Mouse (Mus musculus) gastrocnemius, adult 2 months (tissue): Measurements from ENCODE around the gene Abhd17c. TPM values are rescaled to one million over a fixed set of nuclear protein-coding genes. Genes with fewer than 3 reads are reported as not detected.

ENCODE experiments used
- DNase-seq: peaks from one replicate; pipeline ENCODE4 v3.0.0; 2022
- H3K27ac ChIP-seq: fragments of 200-600 bp; 2 replicates; pipeline ENCODE4 v1.8.1; 2022; ENCODE audit warnings: mild to moderate bottlenecking
- H3K4me3 ChIP-seq: fragments of 200-600 bp; 2 replicates; pipeline ENCODE4 v1.8.1; 2022; ENCODE audit warnings: mild to moderate bottlenecking, moderate library complexity
- CTCF ChIP-seq: fragments of 200-600 bp; IDR thresholded peaks from 2 replicates; pipeline ENCODE4 v1.8.1; 2022; ENCODE audit warnings: antibody characterized with exemption, mild to moderate bottlenecking, moderate library complexity
- intact Hi-C: fragments of 180-260 bp; cut with DNase I; formaldehyde crosslinking; loops from one replicate; pipeline ENCODE4 v1.15.1; 2025
- total RNA-seq, 2 experiments: library from RNA; stranded (reverse); gene quantifications; 2 replicates each; pipeline ENCODE4 v1.2.3; 2021

The Abhd17c gene
- total RNA-seq, 2 experiments from 2014 or later = 6.4 to 9.3 TPM

DNA sequence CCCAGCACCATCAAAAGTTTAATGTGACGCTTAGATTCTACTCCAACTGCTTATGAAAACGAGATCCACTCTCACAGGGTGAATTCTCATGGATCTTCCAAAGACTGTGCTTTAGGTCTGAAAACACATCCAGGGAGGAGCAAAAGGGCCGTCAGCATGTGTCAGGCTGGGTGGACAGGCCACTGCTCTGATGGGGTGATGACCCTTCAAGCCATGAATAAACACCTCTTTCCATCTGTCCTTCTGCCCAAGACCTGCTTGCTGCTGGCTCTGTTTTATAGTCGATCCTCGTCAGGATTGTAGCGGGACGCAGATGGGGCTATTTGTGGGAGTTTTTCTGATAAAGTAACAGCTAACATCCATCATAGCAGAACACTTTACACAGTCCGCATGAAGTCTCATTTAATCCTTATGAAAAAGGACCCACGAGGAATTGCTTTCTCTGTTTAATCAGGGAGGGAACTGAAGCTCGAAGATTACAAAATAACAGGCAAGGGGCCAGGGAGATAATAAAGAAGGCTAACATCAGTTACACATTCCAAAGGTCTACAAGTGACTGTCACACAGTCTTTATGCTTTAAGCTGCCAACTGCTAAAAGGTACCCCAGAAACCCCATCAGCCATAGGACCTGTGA lies 39.9 kb downstream of the Abhd17c start:
- intact Hi-C loops = no loop called here
- no peak overlapping the region for H3K27ac ChIP-seq
- DNase-seq = no peak
- no peak overlapping the region for H3K4me3 ChIP-seq
- no peak for TF ChIP-seq CTCF

DNA sequence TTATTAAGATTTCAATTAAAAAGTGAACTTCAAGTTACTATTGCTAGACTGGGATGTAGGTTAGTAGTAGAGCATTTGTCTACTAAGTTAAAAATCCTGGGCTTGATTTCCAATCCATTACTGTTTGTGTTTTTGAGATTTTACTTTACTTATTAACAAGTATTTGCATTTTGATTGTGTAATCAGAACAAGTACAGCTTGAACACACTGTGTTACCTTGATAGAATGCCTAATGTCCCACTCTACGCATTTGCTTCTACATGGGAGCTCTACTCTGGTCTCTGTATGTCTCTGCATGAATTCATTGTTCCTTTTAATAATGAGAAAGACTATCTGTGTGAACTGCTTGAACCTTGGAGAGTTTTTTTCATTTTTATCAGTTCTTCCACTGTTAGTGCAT lies 44.8 kb downstream of the Abhd17c start:
- Histone ChIP-seq H3K27ac (no peak overlapping the region), H3K4me3 (no peak overlapping the region)
- no peak for DNase-seq
- TF ChIP-seq CTCF = no peak
- intact Hi-C loops = no loop called here

DNA sequence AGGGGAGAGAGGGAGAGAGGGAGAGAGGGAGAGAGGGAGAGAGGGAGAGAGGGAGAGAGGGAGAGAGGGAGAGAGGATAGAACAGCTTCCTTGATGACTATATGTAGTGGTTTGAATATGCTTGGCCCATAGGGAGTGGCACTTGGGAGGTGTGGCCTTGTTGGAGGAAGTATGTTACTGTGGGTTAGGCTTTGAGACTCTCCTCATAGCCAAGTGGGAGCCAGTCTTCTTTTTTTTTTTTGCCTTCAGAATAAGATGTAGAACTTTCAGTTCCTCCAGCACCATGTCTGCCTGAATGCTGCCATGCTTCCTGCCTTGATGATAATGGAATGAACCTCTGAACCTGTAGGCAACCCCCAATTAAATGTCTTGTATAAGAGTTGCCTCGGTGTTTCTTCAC lies 49.1 kb downstream of the Abhd17c start:
- Histone ChIP-seq H3K4me3 (no peak overlapping the region), H3K27ac (no peak overlapping the region)
- TF ChIP-seq CTCF = no peak
- intact Hi-C loops = no loop called here
- no peak for DNase-seq

- Histone ChIP-seq H3K4me3 (no peak overlapping the region), H3K27ac (no peak overlapping the region)
- TF ChIP-seq CTCF = no peak
- no peak for DNase-seq
- intact Hi-C loops = no loop called here
Observed at GRCm38 (mm10) chr7:84100672-84101071, 51.0 kb downstream of the Abhd17c start.

- TF ChIP-seq CTCF = no peak
- Histone ChIP-seq H3K27ac (no peak overlapping the region), H3K4me3 (no peak overlapping the region)
- intact Hi-C loops = no loop called here
- DNase-seq = no peak
Observed at GRCm38 (mm10) chr7:84098098-84098497, 53.6 kb downstream of the Abhd17c start.

GRCm38 (mm10) chr7:84096501-84096900 lies 55.2 kb downstream of the Abhd17c start:
- TF ChIP-seq CTCF = no peak
- Histone ChIP-seq H3K27ac (no peak overlapping the region), H3K4me3 (no peak overlapping the region)
- intact Hi-C loops = no loop called here
- DNase-seq = peak; percentile 57

GRCm38 (mm10) chr7:84090793-84091192 lies 60.9 kb downstream of the Abhd17c start:
- Histone ChIP-seq H3K27ac (no peak overlapping the region), H3K4me3 (no peak overlapping the region)
- intact Hi-C loops = no loop called here
- no peak for TF ChIP-seq CTCF
- no peak for DNase-seq

DNA sequence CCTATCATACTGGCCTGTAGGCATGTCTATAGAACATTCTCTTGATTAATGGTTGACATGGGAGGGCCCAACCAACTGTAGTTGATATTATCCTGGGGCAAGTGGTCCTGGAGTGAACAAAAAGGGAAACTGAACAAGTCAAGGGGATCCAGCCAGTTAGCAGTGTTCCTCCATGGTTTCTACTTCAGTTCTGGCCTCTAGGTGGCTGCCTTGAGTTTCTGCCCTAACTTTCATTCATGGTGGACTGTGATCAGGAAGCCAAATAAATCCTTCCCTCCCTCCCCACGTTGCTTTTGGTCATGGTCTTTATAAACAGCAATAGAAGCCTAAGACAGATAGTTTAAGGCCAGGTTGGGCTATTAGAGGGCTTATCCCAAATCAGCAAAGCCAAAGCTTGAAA lies 61.9 kb downstream of the Abhd17c start:
- DNase-seq = no peak
- peak; percentile 47 for TF ChIP-seq CTCF
- H3K27ac ChIP-seq = no peak overlapping the region
- no peak overlapping the region for H3K4me3 ChIP-seq
- intact Hi-C loops = loop anchor here (1.0 to 5.0 kb wide), 2 partner anchors 63 to 183 kb away; partner anchors contain the start of gene Abhd17c

- Histone ChIP-seq H3K4me3 (no peak overlapping the region), H3K27ac (no peak overlapping the region)
- DNase-seq = peak; percentile 78
- intact Hi-C loops = loop anchor here (1.0 to 5.0 kb wide), 2 partner anchors 63 to 183 kb away; partner anchors contain the start of gene Abhd17c
- peak; percentile 85 for TF ChIP-seq CTCF
Observed at GRCm38 (mm10) chr7:84088971-84089370, 62.7 kb downstream of the Abhd17c start.

DNA sequence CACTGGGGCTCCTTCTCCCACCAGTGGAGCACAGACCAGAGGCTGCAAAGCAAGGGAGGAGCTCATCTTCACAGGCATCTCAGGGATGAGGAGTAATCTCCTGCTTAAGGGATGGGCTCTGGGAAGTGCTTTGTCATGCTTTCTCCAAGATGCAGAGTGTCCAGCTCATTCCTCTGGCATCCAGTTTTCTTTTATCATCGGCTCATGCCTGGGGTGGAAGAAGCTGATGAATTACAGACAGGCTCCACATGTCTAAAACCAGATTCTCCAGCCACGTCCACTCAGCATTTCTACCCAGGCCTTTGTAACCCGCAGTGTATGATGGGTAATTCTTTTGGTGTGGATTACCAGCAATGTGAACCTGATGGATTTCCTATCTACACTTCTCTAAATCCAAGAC lies 63.5 kb downstream of the Abhd17c start:
- no peak overlapping the region for H3K27ac ChIP-seq
- intact Hi-C loops = loop anchor here (5.0 kb wide), 1 partner anchor 64 kb away; the partner anchor contains the start of gene Abhd17c
- no peak overlapping the region for H3K4me3 ChIP-seq
- DNase-seq = no peak
- TF ChIP-seq CTCF = no peak

DNA sequence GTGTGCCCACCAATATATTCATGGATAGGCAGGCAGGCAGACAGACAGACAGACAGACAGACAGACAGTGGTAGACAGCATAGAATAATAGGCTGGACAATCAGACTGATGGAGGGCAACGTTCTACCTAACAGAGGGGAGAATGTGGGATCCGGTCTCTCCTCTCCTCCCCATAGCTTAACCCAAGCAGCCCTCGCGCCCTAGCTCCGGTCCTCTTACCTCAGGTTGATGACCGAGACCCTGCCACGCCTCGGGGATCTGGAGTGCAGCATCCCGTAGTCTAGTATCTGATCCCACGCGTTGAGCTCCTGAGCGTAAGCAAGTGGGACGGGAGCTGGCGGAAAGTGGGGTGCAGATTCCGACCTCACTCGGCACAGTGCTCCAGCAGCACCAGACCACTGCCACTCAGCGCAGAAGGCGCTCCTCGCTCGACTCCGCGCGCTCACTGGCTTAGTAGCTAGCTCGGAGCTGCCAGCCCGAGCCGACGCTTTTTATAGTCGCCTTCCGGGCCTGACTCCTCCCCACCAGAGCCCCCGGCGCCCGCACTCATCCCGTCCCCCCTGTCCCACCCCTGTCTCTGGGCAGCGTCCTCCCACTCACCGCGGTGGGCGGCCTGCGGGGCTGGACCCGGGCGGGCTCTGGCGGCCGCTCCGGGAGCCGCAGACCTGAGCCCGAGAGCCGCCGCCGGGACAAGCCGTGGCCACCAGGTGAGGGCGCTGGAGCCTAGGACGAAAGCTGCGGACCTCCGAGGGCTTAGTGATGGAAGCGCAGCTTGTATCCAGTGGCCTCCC lies 65.5 kb downstream of the Abhd17c start, which contains the start of gene Cemip:
Gene Cemip, minus strand, starts transcription at position 464 of the 791 bp plus-strand sequence.
- no peak within 1 kb of the TSS for H3K27ac ChIP-seq
- peak within 1 kb of the TSS; percentile 74 for H3K4me3 ChIP-seq
- DNase-seq = peak; percentile 86
- intact Hi-C loops = loop anchor here (1.0 to 5.0 kb wide), 3 partner anchors 66 to 271 kb away; partner anchors contain the start of gene Abhd17c
- peak; percentile 92; the same call in 1 of the 2 replicates for TF ChIP-seq CTCF

DNA sequence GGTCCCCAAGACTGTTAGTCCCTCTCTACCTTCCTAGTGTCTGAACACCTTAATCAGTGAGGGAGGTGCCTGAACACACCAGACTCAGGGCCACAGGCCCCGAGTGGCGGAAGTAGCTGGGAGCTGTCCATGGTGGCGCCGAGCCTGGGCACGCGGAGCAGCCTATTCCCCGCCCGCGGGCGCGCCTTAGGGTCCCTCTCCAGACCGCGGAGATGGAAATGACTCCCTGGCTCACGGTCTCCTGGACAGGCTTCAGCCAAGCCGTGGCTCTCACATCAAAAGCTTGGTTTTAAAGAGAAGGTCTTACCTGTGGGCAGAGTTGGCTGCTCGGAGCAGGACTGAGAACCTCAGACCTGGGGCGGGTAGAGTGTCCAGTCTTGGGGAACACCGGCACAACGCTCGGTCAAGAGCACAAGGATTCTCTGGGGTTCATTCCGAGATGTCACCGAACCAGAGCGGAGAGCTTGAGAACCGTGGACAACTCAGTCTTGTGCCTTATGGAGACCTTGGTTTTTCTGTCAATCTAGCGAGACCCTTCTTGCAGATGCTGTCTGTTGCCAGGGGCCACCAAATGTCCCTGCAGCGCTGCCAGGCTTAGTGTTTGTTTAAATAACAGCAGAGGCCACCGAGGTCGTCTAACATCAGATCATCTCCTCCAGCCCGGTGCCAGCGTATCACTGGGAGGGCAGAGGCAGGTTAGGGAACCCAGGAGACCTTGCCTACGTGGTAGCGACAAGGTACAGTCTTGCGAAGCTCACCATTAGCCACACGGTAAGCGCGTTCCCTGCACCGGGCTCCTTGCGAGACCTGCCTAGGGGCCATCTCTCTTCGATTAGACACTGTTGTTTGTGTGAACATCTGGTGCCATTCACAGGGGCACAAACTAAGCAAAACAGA lies 66.4 kb downstream of the Abhd17c start:
- no peak overlapping the region for H3K4me3 ChIP-seq
- intact Hi-C loops = loop anchor here (5.0 kb wide), 1 partner anchor 67 kb away; the partner anchor contains the start of gene Abhd17c
- peak; percentile 66 for DNase-seq
- H3K27ac ChIP-seq = no peak overlapping the region
- no peak for TF ChIP-seq CTCF
